Mouse (Mus musculus) NIH3T3 (cell line): ENCODE measurements around the gene Mrvi1.

ENCODE experiments used
- DNase-seq: peaks from one replicate; pipeline ENCODE4 v3.0.0-alpha.2; 2012; ENCODE audit warnings: low read depth

Gene Mrvi1

DNA sequence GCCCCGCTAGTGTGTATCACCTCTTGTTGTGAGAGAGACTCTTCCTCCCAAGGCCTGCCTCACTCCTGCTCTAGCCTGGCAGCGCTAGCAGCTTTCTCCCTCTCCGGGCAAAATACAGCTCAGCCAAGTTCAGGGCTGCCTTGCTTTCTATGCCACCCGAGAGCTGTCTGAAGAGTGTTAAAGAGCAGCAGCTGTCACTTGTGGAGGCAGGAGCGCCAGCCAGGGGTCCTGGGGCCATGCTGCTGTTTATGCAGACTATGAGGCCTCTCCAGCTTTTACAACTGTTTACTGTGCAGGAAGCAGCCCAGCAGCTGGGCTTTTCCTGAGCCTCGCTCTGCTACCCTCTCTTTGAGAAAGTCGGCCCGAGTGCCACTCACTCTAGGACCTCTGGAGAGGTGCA, 1.2 kb downstream of the Mrvi1 start:
- no peak for DNase-seq

- no peak for DNase-seq
These were observed 4.4 kb downstream of the Mrvi1 start for GRCm38 (mm10) chr7:110977699-110978392.

DNA sequence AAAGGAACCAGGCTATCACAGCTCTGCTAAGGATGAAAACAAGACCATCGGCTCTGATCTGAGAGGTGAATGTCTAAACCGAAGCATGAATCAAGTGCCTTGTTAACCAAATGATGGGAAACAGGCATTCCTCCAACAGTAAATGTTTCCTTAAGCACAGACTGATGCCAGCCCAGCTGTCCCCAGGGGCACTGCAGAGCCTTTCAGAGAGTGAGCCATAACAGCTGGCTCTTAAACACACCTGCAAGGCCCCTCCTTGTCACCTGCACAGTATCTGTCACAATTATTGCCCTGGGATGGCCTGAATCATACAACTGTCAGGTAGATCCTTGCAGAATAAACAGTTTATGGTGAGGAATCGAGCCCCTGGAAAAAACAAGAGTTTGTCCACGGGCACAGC, 8.8 kb downstream of the Mrvi1 start:
- DNase-seq, result peak; percentile 42

- DNase-seq, result no peak
These were observed 9.5 kb downstream of the Mrvi1 start for GRCm38 (mm10) chr7:110972796-110973195.

DNA sequence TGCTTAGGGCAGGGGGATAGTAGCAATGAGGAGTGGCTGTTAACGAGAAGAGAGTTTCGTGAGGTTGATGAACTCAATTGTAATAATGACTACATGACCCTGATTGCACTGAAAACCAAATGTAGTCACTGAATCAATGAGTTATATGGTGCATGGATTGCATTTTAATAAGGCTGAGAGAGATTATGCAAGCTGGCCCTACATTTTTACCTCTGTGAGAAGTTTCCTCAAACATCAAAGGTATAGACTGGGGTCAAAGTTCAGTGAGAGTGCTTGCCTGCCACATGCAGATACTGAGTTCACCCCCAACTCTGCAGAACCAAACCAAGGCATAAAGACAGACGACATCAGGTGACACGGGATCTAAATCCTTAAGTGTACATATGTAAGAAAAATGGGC, 14.9 kb downstream of the Mrvi1 start:
- DNase-seq, result no peak

DNA sequence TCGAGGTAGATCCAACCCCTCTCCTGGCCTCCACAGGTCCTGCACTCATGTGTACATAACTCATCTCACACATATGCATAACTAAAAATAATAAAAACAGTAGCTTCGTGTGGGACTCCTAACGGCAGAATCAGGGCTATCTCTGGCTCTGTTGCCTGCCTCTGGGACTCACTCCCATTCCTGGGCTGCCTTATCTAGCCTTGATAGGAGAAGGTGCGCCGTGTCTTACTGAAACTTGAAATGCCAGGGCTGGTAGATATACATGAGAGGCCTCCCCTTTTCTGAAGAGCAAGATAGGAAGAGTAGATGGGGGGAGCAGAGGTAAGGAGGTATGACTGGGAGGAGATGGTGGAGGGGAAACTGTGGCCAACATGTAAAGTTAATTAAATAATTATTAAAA, 15.4 kb downstream of the Mrvi1 start:
- no peak for DNase-seq

GRCm38 (mm10) chr7:110965387-110965786, 16.9 kb downstream of the Mrvi1 start:
- no peak for DNase-seq

DNA sequence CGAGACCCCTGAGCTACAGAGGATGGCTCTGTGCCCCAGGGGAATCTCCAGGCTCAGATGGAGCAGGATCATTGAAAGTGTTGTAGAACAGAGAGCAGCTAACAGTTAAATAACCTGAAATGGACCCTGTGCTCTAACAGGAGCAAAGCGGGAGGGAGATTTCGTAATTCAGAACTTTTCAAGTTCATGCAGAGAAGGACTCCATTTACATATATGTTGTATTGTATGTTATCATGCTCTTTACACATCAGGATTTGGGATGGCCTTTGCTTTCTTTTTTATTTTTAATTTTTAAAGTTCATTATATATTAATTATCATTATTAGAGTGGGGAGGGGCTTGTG, 18.6 kb downstream of the Mrvi1 start:
- DNase-seq, result no peak

DNA sequence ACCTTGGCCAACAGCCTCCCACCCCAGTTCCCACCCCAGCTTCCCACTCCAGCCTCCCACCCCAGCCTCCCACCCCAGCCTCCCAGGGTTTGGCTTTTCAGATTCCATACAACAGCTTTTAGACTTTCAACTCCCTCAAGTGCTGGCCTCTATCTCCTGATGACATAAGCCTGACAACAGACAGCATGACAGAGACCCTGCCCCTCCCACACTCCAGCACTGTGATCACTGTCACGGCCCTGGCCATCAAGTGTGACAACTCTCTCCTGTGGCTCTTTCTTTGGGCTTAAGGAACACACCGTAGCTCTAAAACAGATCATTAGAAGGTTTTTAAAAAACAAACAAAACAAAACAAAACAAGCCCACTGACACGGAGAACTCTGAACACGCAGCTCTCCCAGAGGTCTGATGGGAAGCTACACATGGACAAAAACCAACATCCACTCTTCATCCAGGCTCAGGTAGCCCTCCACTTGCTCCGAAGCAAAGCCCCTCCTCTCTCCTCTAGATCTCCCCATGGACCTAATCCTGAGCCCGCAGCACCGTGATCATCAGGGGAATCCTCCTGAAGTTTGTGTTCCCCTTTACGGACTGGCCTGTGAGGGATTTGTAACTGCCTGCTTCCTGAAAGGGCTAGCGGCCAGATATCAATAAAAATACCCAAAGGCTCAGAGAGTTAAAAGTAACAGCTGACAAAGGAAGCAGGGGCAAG, 19.2 kb downstream of the Mrvi1 start:
- DNase-seq, result no peak

DNA sequence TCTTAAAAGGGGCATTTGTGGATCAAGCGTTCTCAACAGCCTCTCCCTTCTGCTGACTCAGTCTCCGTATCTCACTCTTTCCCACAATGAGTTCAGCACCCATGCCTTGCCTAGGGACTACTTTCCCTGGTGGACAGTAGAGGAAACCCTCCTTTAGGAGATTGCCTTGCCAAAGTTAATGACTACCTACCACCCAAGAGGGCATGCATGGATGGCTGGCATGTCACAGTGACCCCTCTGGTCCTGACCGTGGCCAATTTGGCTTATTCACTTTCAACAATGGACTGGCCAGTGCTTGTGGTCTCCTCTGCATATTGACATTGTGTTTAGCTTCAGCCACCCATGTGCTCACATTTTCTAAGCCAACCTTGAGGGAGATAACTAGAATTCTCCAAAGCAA, 19.8 kb downstream of the Mrvi1 start:
- DNase-seq, result no peak

DNA sequence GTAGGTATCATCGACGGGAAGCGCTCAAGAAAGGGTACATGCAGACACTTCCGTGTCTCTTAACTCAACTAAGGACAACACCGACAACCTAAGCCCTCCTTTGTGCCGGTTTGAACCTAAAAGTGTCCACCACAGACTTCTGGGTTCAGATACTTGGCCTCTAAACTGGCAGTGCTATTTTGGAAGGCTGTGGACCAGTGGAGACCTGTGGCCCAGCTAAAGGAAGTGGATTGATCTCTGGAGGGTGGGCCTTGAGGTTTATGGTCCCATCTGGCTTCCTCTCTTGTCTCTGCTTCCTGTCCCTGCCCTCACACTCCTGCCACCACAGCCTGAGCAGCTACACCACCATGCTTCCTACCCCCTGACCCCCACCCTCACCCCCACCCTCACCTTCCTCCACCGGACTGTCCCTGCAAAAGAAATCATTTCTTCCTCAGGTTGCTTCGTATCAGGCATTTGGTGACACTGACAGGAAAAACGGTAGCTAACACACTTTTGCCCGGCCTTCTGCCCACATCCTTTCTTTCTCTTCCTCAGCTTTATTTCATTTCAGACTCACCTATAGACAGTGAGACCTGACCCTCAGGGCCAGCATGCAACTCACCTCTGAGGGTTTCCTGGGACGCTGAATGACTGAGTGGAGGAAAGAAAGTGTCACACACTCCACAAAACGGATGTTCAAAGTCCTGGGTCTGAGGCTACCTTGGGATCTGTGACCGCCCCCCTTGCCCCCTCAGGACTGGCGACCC, 25.7 kb downstream of the Mrvi1 start:
- DNase-seq, result no peak

DNA sequence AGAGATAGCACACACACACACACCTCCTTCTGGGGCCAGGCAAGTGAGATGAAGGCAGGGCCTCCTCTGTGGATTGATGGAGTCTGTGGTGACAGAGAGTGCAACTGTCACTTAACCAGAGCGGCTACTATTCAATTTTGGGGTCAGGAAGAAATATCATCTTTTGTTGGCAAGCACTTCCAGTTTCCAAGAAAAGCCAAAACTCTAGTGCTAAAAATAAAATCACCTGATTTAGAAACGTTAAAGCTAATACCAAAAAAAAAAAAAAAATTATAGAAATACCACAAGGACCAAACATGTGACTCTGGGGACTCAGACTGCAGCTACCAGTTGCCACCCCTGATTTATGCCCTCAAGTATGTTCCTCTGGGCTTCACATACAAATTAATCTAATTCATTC, 26.7 kb downstream of the Mrvi1 start:
- no peak for DNase-seq

DNA sequence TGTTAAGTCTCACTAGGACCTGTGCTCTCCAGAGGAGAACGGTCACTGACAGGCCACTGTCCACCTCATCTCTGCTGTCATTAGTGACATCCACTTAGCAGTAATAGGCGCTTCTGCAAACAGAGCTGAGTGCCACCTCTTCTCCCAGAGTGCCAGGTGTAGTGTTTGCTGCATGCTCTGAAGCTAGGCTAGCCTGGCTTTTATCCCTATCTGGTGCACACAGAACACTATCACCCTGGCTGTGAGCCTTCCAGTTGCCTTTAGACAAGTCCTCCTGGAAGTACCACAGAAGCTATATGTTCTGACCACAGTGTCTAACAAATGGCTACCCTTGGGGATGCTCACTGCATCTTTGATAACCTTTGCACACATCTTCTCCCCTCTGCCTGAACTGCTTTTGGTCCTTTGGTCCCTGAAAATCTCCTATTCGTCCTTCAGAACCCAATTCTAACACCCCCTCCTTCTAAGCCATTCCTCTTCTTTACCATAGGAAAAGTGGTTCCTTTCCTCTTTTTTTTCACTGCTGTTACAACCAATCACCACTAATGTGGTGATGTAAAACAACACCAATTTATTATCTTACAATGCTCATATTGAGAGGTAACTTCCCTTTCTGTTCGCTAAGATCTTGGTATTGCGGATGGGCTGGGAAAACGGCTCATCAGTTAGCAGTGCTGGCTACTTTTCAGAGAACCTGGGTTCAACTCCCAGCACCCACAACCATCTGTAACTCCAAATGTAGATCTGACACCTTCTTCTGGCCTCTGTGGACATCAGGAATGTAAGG, 28.0 kb downstream of the Mrvi1 start:
- DNase-seq, result no peak

- DNase-seq, result peak; percentile 71
These were observed 29.1 kb downstream of the Mrvi1 start for GRCm38 (mm10) chr7:110953210-110953609.

DNA sequence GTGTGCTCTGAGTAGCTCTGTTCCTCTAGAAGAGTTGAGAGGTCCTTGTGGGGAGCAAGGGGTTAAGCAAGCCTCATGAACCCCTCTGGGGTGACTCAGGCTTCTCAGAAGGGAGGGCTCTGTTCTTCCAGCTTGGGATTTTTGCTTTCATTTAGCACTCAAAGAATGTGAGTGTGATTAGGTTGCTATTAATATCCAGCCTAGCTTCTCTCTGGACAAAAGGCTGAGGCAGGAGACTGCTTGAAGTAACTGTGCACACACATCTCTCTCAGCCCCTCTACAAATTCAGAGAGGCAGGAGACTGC, 31.7 kb downstream of the Mrvi1 start:
- peak; percentile 53 for DNase-seq

- DNase-seq, result no peak
These were observed 32.3 kb downstream of the Mrvi1 start for GRCm38 (mm10) chr7:110949785-110950620.

GRCm38 (mm10) chr7:110948579-110948978, 33.7 kb downstream of the Mrvi1 start:
- peak; percentile 77 for DNase-seq

DNA sequence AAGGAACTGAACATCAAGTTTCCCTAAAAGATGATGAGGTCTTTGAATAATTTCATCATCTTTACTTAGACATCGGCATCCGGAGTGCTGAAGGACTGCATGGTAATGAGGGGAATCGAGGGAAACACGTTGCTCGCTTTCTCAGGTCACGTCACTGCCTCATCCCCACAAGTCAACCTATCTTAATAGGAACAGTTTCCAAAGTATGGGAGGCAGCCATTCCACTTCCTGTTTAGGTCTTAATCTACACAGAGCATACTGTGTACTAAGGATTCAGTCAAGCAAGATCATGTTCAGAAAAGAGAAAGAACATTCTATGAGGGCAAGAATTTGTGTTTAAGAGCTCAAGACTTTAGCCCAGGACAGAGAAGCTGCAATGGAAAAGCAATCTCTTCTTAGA, 34.6 kb downstream of the Mrvi1 start:
- DNase-seq, result no peak

- peak; percentile 45 for DNase-seq
These were observed 35.5 kb downstream of the Mrvi1 start for GRCm38 (mm10) chr7:110946731-110947130.

DNA sequence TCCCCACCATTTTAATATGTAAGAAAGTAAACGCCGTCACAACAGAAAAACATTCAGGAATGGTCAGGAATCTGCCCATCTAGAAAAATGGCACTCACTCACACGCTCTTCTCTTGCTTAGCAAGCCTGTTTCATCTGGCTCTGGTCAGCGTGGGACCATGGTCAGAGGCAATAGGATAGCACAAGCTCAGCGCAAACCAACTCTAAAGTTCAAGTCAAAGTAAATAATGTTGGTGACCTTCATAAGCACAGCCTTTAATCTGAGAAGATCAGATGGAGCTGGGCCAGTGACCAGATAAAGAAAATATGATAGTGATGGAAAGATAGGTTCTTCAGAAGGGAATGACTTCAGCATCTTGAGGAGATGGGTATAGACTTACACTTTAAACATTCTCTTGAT, 37.9 kb downstream of the Mrvi1 start:
- DNase-seq, result no peak

- peak; percentile 63 for DNase-seq
These were observed 40.3 kb downstream of the Mrvi1 start for GRCm38 (mm10) chr7:110941701-110942530.
